Mouse (Mus musculus) T-helper 2 cell (primary cell): ENCODE data around the gene Hrasls5.

ENCODE experiments used
- in situ Hi-C: fragments of 300-600 bp; cut with MboI, MseI; formaldehyde crosslinking; loops from one replicate; pipeline ENCODE4 v1.15.1; 2025; ENCODE audit warnings: high pct_unique_total_duplicates

Hrasls5 gene

GRCm38 (mm10) chr19:7606801-7607689 lies 5.3 kb upstream of the Hrasls5 start, which contains the start of gene Lgals12:
Lgals12 (minus strand) TSS chr19:7607193.
- in situ Hi-C loops = no loop called here

GRCm38 (mm10) chr19:7607690-7608201 lies 4.6 kb upstream of the Hrasls5 start:
- in situ Hi-C loops = no loop called here

DNA sequence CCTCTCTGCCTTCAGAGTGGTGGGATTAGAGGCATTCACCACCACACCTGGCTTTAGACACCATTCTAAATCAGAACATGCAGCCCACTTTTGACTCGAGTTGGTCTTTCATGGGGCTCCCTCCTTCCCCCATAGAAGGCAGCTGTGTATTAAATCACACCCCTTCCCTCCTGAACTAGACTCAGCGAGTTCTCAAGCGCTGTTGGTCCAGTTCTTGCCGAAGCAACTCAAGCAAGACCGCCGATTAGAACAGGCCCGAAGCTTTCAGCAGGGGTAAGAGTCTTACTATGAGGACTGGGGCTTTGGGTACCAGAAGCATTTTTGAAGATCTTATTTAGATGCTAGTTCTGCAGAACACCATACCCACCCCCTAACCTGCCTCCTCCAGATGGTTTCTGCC lies 810 bp downstream of the Hrasls5 start:
- in situ Hi-C loops = no loop called here

DNA sequence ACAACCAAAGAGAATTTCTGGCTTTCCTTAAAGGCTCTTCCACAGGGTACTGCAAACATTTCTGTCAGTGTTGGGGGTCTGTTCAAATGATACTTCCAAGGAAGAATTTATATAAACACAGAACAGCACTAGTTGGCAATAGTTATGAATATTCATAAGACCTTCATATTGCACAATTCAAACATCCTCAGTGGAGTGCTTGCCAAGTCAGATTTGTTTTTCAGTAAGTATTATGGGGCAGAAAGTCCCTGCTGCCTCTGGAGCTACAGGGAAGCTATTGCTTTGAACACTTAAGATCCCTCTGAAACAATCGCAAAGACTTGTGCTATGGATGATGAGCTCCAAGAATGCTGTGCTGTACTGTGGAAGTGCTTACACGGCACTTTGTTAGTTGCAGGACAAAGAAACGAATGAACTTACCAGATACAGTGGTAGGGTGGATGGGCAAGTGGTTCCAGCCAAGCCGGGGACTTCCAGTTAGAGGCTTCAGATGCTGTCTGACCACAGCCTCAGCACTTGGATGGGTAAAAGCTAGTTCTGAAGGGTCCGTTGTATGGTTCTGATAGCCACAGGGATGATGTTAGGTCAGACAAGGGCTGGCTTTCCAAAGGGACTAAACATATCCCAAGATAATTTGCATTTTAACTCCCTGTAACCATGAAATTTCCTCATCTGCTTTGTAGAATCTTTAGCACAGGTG lies 4.0 kb downstream of the Hrasls5 start:
- in situ Hi-C loops = no loop called here

DNA sequence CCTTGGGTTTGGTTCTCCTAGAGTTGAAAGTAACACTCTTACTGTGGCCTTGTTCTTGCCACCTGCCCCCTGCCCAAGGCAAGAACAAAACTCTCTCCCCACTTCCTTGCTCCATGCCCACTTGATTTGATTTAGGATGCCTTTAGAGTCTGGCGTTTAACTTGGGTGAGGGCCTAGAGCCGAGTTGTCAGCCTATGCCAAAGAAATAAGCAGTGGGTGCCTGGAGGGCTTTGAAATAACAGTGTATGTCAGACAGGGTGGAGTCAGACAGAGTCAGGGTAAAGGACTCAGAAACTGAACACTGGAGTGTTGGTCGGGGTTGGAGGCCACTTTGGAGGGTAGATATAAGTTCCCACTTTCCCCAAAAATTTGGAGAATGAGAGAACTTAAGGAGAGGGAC lies 4.7 kb downstream of the Hrasls5 start:
- in situ Hi-C loops = no loop called here

GRCm38 (mm10) chr19:7617696-7618095 lies 5.4 kb downstream of the Hrasls5 start:
- in situ Hi-C loops = no loop called here

- in situ Hi-C loops = loop anchor here (10.0 kb wide), 1 partner anchor 58 kb away; no protein-coding TSS in a partner anchor
These were observed 20.7 kb downstream of the Hrasls5 start for GRCm38 (mm10) chr19:7633021-7633420.

GRCm38 (mm10) chr19:7633786-7634185 lies 21.4 kb downstream of the Hrasls5 start:
- in situ Hi-C loops = loop anchor here (10.0 kb wide), 1 partner anchor 59 kb away; no protein-coding TSS in a partner anchor

GRCm38 (mm10) chr19:7648913-7649666 lies 36.7 kb downstream of the Hrasls5 start:
- in situ Hi-C loops = no loop called here

- in situ Hi-C loops = loop anchor here (25.0 kb wide), 1 partner anchor 1515 kb away; no protein-coding TSS in a partner anchor
These were observed 59.7 kb downstream of the Hrasls5 start for GRCm38 (mm10) chr19:7672033-7672432.

DNA sequence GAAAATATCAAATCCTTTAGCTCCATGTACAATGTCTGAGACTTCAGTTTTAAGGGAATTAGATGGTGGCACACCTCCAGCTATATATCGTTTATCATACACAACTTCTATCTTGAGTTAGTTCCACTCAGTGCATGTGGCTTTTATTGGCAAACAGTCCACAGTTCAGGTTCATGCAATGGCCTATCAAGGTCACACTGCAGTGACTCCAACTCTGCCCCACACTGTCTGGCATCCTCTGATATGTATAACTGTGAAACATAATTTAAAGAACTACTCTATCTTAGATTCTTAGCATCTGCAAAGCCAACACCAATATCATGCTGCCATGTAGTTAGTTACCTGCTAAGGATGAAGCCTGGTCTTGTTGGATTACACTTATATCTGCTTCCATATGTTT lies 75.6 kb downstream of the Hrasls5 start:
- in situ Hi-C loops = no loop called here
